Mouse (Mus musculus) forebrain, embryonic 15.5 days (tissue): Measurements from ENCODE around the gene Smyd3. TPM values are rescaled to one million over a fixed set of nuclear protein-coding genes. Genes with fewer than 3 reads are reported as not detected.
A peak's percentile ranks its signal among the peaks of the same experiment; 100 is the strongest.

Experiments
- ATAC-seq: fragments of 200-750 bp; cut with Nextera tagmentation; replicated peaks from 2 replicates; pipeline ENCODE4 v1.8.0; 2017; ENCODE audit warnings: mild to moderate bottlenecking, moderate TSS enrichment, moderate library complexity
- H3K27ac ChIP-seq: fragments of 300-500 bp; sonication (generic); replicated peaks from 2 replicates; pipeline ENCODE4 v1.5.1; 2015; ENCODE audit warnings: mild to moderate bottlenecking, inconsistent platforms
- H3K27me3 ChIP-seq: fragments of 300-500 bp; sonication (generic); 2 replicates; pipeline ENCODE4 v1.6.1; 2015; ENCODE audit warnings: inconsistent platforms
- H3K36me3 ChIP-seq: fragments of 300-500 bp; sonication (generic); 2 replicates; pipeline ENCODE4 v1.6.1; 2015; ENCODE audit warnings: mild to moderate bottlenecking, inconsistent platforms
- H3K4me1 ChIP-seq: fragments of 300-500 bp; sonication (generic); 2 replicates; pipeline ENCODE4 v1.6.1; 2015; ENCODE audit warnings: inconsistent platforms
- H3K4me2 ChIP-seq: fragments of 300-500 bp; sonication (generic); replicated peaks from 2 replicates; pipeline ENCODE4 v1.6.1; 2015; ENCODE audit warnings: mild to moderate bottlenecking, inconsistent platforms
- H3K4me3 ChIP-seq: fragments of 300-500 bp; sonication (generic); 2 replicates; pipeline ENCODE4 v1.5.1; 2015; ENCODE audit warnings: mild to moderate bottlenecking, inconsistent platforms
- H3K9ac ChIP-seq: fragments of 300-500 bp; sonication (generic); replicated peaks from 2 replicates; pipeline ENCODE4 v1.6.1; 2015; ENCODE audit warnings: mild to moderate bottlenecking, inconsistent platforms
- H3K9me3 ChIP-seq: fragments of 300-500 bp; sonication (generic); 2 replicates; pipeline ENCODE4 v1.6.1; 2016; ENCODE audit warnings: inconsistent platforms
- WGBS: fragments of 180-500 bp; shearing (Covaris S2); methylation state at CpG from one replicate; pipeline ENCODE4 v1.1.7; 2015; ENCODE audit warnings: mixed read lengths; 5-methylcytosine and 5-hydroxymethylcytosine counted together
- polyA plus RNA-seq: library from polyadenylated mRNA; unstranded; fragments of >200 nt; fragmentation: Nextera tagmentation; extraction: Ambion mirVana; gene quantifications from 2 replicates; pipeline ENCODE4 v1.2.1, GENCODE M21; 2015

Smyd3 gene
- polyA plus RNA-seq, 1 experiment from 2014 or later: 25.8 TPM

DNA sequence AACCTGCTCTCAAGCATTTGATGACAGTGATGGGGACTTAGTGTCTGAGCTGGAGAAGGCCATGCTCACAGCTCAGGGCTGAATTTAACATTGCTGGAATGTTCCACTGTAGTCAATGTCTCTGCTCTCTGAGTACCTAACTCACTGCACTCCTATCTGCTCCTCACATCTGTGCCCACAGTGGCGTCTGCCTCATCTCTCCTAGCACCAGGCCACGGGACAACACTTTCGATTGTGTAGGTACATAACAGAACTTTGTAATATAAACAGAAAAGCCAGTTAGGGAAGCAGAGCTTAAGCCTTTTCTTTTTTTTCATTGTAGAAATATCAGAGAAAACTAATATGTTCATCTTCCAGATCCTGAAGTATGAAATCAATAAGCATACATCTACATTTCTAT, 462.1 kb downstream of the Smyd3 start:
- H3K27me3 ChIP-seq: peaks cover 3% of the 10 kb centered on the region; the same call in 1 of the 2 replicates
- H3K9ac ChIP-seq: no peak overlapping the region
- H3K27ac ChIP-seq: no peak overlapping the region
- no peak overlapping the region for H3K4me3 ChIP-seq
- H3K4me1 ChIP-seq: peaks cover 15% of the 10 kb centered on the region
- no peak for ATAC-seq
- no peaks in the 10 kb centered on the region for H3K36me3 ChIP-seq
- H3K9me3 ChIP-seq: no peaks in the 10 kb centered on the region
- H3K4me2 ChIP-seq: no peak overlapping the region
- WGBS: 90% methylated on average over 3 of the region's 3 CpGs

DNA sequence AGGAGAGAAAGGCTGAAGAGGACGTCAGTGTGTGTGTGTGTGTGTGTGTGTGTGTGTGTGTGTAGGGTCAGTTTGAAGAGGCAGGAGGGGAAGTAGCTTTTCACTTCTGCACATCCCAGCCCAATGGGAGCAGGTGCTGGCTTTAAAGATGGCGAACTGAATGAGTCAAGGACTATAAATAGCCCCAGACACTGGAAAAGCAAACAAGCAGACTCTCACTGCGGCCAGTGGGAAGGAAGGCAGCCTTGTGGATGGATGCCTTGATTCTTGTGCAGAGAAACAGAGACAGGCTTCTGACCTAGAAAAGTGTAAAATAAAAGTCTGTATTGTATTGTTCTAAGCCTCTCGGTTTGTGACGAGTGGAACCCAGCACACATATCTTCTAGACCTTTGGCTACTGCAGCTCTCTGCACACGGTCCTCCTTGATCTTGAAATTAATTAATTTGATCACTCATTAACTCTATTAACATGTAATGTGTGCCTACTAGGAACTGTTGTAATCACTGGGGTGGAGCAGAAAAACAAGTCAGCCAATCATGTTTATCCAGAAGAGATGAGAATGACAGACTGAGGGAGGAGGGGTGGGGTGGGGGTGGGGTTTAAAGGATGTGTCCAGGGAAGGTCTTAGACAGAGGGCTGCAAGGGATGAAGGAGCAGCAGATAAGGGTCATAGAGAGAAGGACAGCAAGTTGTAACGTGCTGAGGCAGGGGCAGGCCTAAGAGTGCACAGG, 463.3 kb downstream of the Smyd3 start:
- no peaks in the 10 kb centered on the region for H3K9me3 ChIP-seq
- no peak overlapping the region for H3K27ac ChIP-seq
- WGBS: 68% methylated on average over 7 of the region's 7 CpGs
- no peak overlapping the region for H3K4me3 ChIP-seq
- no peak overlapping the region for H3K4me2 ChIP-seq
- no peaks in the 10 kb centered on the region for H3K36me3 ChIP-seq
- H3K27me3 ChIP-seq: peaks cover 3% of the 10 kb centered on the region; the same call in 1 of the 2 replicates
- H3K9ac ChIP-seq: no peak overlapping the region
- H3K4me1 ChIP-seq: peaks cover 3% of the 10 kb centered on the region; the same call in 1 of the 2 replicates
- no peak for ATAC-seq

DNA sequence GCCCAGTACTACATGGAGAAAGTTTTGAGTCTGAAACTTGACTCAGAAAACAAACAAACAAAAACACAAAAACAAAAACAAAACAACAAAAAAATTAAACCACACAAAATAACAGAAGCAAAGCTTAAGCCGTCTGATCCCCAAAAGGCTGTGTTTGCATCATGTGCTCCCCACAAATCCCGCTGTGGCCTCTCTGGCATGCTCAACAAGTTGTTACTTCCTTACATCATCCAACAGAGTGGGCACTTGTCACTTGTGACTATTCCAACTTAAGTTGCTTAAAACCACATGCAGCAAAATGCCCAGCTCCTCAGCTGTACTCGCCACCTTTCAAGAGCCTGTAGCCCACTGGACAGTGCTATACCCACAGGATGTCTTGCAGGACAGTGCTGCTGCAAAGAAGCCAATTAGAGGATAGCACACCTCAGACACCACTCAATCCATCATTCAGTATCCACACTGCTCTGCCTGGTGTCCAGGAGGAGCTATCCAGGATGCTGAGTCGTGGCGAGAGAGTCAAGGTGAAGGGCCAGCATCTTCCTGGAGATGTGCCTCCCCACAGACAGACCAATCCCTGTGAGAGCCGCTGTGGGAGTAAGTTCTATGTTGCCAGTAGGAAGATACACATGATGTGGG, 465.2 kb downstream of the Smyd3 start:
- Histone ChIP-seq H3K27me3 (peaks cover 3% of the 10 kb centered on the region; the same call in 1 of the 2 replicates), H3K9me3 (no peaks in the 10 kb centered on the region), H3K4me1 (no peaks in the 10 kb centered on the region), H3K4me3 (no peak overlapping the region), H3K36me3 (no peaks in the 10 kb centered on the region), H3K27ac (no peak overlapping the region), H3K9ac (no peak overlapping the region), H3K4me2 (no peak overlapping the region)
- 94% methylated on average over 6 of the region's 6 CpGs for WGBS
- ATAC-seq: no peak

DNA sequence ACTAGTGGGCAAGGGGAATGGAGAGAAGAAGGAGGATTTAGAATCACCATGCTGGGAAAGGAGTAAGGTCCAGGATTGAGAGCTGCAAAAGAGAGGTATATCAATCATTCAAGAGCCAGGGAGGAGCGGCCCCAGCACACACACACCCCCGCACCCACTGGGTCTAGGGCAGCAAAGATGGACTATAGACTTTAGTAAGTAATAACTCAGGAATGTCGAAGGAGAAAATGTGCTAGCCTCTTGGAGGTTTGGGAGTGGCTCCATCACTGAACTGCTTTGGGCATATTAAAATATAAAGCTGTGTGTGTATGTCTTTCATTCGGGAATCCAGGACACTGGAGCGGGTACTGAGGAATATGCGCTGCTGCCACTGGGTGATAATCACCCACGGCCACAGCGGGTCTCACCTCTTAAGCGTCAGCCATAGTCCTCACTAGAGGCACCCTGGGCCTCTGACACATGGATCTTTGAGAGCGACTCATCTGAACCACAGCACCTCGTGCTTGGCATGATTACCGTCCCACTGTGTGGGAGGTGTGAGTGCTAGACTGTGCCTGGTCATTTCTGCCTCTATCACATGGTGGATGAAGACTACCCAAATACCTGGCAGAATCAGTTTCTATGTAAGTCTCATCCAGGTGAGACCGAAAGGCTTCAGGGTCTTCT, 469.8 kb downstream of the Smyd3 start:
- Histone ChIP-seq H3K27me3 (no peaks in the 10 kb centered on the region), H3K4me3 (no peak overlapping the region), H3K36me3 (no peaks in the 10 kb centered on the region), H3K4me2 (no peak overlapping the region), H3K4me1 (peaks cover 15% of the 10 kb centered on the region), H3K9me3 (no peaks in the 10 kb centered on the region), H3K27ac (no peak overlapping the region), H3K9ac (no peak overlapping the region)
- no peak for ATAC-seq
- WGBS: 96% methylated on average over 13 of the region's 13 CpGs

DNA sequence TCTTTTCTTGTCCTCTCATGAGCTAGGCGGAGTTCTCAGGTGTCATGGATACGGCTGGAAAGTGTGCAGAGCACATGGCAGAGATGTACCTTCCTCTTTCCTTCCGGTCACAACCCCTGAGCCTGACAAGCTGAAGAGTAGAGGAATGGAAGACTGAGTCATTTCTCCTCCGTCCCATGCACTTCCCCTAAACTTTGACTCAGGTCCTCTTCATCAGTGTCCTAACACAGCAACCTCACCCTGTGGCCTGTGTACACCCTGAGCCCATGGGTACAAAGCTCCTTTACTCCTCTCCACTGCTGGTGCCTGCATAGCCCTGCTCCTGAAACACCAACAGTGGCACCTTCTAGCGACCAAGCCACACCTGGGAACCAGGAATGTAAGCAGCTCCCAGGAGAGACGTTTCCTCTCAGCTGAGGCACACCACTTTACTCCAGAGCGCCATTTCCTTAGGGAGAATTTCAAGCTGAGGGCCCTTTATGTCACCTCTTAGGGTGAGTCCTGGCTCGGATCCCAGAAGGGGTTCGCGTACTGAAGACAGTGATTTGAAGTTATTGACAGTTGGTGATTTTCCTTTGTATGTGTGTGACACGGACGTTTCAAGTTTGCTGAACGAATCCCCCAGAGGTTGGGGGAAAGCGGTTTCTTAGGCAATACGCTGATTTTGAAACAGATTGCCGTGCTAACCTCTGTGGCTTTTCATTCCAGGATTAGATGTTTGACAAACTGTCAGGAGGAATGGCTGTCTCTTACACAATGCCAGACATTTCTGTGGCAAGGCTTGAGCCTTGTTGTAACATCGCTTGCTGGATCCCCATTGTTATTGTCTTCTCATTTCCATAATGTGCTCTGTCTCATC, 471.8 kb downstream of the Smyd3 start:
- Histone ChIP-seq H3K9ac (no peak overlapping the region), H3K27me3 (no peaks in the 10 kb centered on the region), H3K9me3 (no peaks in the 10 kb centered on the region), H3K4me2 (no peak overlapping the region), H3K4me1 (peaks cover 25% of the 10 kb centered on the region), H3K27ac (no peak overlapping the region), H3K4me3 (no peak overlapping the region), H3K36me3 (no peaks in the 10 kb centered on the region)
- ATAC-seq: no peak
- WGBS: 48% methylated on average over 17 of the region's 17 CpGs

DNA sequence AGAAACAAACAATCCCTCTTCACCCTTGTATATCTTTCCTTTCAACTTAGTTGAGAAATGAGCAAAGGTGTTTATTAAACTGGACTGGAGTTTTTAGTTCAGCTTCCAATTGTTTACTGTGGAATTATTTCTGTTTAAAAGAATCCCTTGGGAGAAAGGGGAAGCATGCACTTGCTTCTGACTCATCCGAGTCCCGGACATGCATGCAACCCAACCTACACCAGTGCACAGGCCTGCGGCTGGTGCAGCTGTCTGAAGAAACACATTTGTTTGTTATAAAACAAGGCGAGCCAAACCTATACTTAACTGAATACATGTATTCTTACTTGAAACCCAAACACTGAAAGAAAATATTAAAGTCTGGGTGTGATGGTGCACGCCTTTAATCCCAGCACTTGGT, 473.7 kb downstream of the Smyd3 start:
- no peak overlapping the region for H3K9ac ChIP-seq
- H3K36me3 ChIP-seq: no peaks in the 10 kb centered on the region
- peaks cover 25% of the 10 kb centered on the region for H3K4me1 ChIP-seq
- H3K9me3 ChIP-seq: no peaks in the 10 kb centered on the region
- H3K4me2 ChIP-seq: no peak overlapping the region
- no peak overlapping the region for H3K4me3 ChIP-seq
- H3K27ac ChIP-seq: no peak overlapping the region
- ATAC-seq: no peak
- no peaks in the 10 kb centered on the region for H3K27me3 ChIP-seq
- 69% methylated on average over 5 of the region's 5 CpGs for WGBS

DNA sequence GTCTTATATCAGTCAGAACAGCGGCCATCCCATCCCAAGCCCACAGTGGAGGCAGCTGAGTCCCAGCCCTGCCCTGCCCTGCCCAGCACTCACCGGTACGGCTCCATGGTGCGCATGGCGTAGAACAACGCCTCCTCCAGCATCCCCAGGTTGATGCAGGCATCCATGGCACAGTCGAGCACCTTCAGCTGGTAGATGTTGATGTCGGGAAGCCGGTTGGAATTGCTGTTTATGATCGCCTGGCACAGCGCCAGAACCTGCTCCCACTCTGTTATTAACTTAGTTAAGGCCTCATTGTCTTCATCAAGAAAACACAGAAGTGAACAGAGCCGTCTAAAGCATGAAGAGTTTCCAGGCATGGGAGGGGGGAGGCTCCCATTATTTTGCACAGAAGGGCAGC, 474.2 kb downstream of the Smyd3 start:
- peak; percentile 49 for ATAC-seq
- Histone ChIP-seq H3K4me3 (no peak overlapping the region), H3K4me1 (peaks cover 25% of the 10 kb centered on the region)

DNA sequence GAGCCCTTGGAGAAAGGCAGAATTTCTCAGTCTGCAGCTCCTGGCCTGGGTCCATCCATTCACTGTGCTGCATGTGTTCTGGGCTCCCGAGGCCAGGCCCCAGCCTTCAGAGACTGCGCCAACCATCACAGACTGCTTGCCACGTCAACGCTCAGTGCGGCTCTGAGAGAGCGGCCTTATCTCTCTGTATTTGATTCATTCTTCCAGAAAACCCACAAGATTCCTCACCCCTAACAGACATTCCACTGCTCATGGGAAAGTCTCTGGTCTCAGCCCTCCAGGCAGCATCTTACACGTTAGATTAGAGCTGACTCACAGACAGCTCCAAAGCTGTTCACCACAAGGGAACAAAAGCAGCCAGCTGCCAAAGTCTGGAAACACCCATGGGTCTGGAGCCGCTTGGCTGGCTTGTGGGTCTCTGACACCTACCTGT, 475.9 kb downstream of the Smyd3 start:
- Histone ChIP-seq H3K36me3 (no peaks in the 10 kb centered on the region), H3K9me3 (no peaks in the 10 kb centered on the region), H3K4me3 (no peak overlapping the region), H3K27me3 (no peaks in the 10 kb centered on the region), H3K4me2 (no peak overlapping the region), H3K27ac (peak overlapping the region; percentile 55; the same call in 1 of the 2 replicates), H3K9ac (no peak overlapping the region), H3K4me1 (peaks cover 25% of the 10 kb centered on the region)
- WGBS: 52% methylated on average over 8 of the region's 8 CpGs
- ATAC-seq: peak; percentile 55

More for the DNA sequence above, 474.2 kb downstream of the Smyd3 start:
- H3K9me3 ChIP-seq: no peaks in the 10 kb centered on the region
- no peak overlapping the region for H3K4me2 ChIP-seq
- WGBS: 43% methylated on average over 12 of the region's 12 CpGs
- no peaks in the 10 kb centered on the region for H3K27me3 ChIP-seq
- no peak overlapping the region for H3K27ac ChIP-seq
- no peaks in the 10 kb centered on the region for H3K36me3 ChIP-seq
- no peak overlapping the region for H3K9ac ChIP-seq

DNA sequence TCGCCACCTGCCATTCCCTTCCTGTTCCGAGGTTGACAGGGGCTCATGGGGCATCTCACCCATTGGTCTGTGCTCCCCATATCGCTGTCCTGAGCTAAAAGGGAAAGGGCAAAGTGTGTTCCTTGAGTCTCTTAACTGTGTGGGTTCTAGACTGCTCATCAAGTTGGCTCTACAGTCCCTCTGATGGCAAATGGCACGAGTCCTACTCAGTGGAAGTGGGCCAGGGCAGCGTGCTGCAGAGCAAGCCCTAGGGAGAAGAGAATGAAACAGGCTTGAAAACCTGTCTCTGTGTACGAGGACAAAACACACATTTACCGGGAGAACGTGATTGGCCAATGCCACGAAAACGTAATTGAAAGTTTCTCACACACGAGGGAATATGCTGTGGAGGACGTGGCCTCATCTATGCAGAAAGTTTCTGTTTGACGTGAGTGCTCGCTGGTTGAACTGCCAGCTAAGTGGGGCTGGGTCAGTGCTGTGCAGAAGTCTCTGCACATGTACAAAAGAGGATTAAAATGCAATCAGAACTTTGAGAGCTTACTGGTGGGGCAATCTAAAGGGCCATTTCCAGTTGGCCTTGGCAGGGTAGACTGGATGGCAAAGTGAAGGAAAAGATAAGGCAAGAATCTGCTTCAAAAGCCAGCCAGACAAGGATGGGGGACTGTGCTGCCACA, 476.5 kb downstream of the Smyd3 start:
- no peaks in the 10 kb centered on the region for H3K27me3 ChIP-seq
- no peak for ATAC-seq
- no peak overlapping the region for H3K9ac ChIP-seq
- 80% methylated on average over 14 of the region's 14 CpGs for WGBS
- H3K4me1 ChIP-seq: peaks cover 21% of the 10 kb centered on the region
- H3K4me2 ChIP-seq: no peak overlapping the region
- no peak overlapping the region for H3K4me3 ChIP-seq
- H3K27ac ChIP-seq: peak overlapping the region; percentile 55; the same call in 1 of the 2 replicates
- H3K9me3 ChIP-seq: no peaks in the 10 kb centered on the region
- no peaks in the 10 kb centered on the region for H3K36me3 ChIP-seq

DNA sequence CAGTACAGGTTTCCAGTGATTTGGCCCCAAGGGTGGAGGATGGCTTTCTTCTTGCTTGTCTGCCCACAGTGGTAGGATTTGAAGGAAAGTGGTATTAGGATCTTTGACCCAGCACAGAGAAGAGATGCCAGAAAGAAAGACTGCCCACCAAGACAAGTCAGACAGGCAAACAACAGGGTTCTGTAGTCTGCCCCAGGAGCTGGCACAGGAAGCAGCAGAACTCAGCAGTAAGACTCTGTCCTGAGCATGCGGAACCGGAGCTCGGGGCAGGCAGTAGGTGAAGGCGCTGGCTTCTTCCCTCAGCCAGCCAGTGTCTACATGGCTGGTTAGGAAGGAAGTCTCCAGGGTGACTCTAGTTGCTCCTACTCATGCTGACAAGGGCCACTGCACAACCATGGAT, 479.0 kb downstream of the Smyd3 start:
- Histone ChIP-seq H3K27me3 (no peaks in the 10 kb centered on the region), H3K27ac (no peak overlapping the region), H3K36me3 (no peaks in the 10 kb centered on the region), H3K4me2 (no peak overlapping the region), H3K9me3 (no peaks in the 10 kb centered on the region), H3K4me3 (no peak overlapping the region), H3K4me1 (peaks cover 13% of the 10 kb centered on the region), H3K9ac (no peak overlapping the region)
- 87% methylated on average over 4 of the region's 4 CpGs for WGBS
- no peak for ATAC-seq

DNA sequence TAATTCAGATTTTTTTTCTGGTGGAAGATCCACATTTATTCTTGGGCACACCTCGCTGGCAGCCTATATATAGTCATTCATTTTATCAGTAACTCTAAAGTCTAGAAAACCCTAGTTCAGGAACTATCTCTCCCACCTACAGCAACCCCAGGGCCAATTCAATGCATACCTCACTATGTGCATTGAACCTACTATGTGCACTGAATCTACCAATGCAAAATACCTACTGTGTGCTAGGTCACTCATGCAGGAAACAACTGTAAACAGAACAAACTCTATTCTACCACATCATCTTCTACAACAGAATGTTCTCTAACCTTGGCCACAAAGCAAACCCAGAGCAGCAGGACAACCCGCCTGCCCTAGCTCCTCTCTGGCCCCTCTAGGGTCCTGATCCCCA, 484.9 kb downstream of the Smyd3 start:
- no peak overlapping the region for H3K4me2 ChIP-seq
- 95% methylated on average over 2 of the region's 2 CpGs for WGBS
- no peaks in the 10 kb centered on the region for H3K4me1 ChIP-seq
- no peak for ATAC-seq
- no peak overlapping the region for H3K27ac ChIP-seq
- no peak overlapping the region for H3K9ac ChIP-seq
- H3K9me3 ChIP-seq: no peaks in the 10 kb centered on the region
- no peak overlapping the region for H3K4me3 ChIP-seq
- no peaks in the 10 kb centered on the region for H3K36me3 ChIP-seq
- H3K27me3 ChIP-seq: no peaks in the 10 kb centered on the region
